1 mouse cellular context compared by ENCODE assay signal in the genomic region with DNA sequence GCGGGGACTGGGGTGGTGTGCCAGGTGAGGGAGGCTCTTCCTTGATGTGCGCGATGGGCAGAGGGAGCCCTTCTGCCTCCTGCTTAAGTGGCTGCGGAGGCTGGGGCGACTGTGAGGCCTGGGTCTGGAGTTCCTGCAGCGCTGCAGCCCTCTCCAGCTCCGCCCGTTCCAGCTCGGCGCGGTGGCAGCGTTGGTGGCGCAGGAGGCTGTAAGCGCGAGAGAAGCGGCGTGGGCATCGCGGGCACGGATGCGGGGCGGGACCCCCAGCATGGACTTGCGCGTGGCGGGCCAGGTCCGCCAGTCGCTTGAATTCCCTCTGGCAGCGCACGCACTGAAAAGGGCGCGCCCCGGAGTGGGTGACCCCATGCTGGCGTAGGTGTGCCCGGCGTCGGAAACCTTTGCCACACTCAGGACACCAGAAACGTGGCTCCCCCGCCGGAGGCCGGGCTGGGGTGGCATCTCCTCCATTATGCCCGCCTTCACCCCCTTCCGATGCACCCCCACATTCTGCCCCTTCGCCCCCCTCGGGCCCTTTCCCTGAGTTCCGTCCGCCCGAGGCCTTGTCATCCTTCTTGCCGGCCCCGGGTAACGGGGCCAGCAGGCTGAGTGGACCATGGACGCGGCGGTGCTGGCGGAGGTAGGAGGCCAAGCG.
TF ChIP-seq lines count a peak whose summit lies in the region.

No protein-coding gene starts in this region.

TF ChIP-seq in ES-E14, 5 proteins besides CTCF, POLR2A, EP300 and RAD21 (continued from another document):
- no peak for TF ChIP-seq ZNF384 (IDR thresholded peaks at IDR 0.05; ENCODE audit: low read depth, low read length)
